Mouse (Mus musculus): ENCODE results near the gene Tigar.

GRCm38 (mm10) chr6:127143576-127144288 is 34.4 kb upstream of the Tigar start:
- TF ChIP-seq POLR2A (IDR thresholded peaks at IDR 0.05; ENCODE audit: low read depth, low read length) = no peak
- TF ChIP-seq CTCF (conservative IDR thresholded peaks at IDR 0.05; ENCODE audit: insufficient read depth, insufficient read length, low read depth, low read length) = no peak
